Mouse (Mus musculus) granulocyte monocyte progenitor cell, adult 5-6 weeks (primary cell): ENCODE measurements around the gene Gjb5. TPM values are rescaled to one million over a fixed set of nuclear protein-coding genes. Genes with fewer than 3 reads are reported as not detected.

Source experiments
- ATAC-seq: replicated peaks from 2 replicates; pipeline ENCODE4 v1.8.0; 2016; ENCODE audit warnings: mild to moderate bottlenecking, moderate TSS enrichment, inconsistent platforms; ENCODE audit not compliant: poor library complexity, severe bottlenecking
- total RNA-seq, 2 experiments: library from RNA; stranded (forward) in 1 of 2; stranded (reverse) in 1 of 2; fragments of 200-712, 200-1000 nt in 1 of 2; fragments of >200 nt in 1 of 2; fragmentation: Nextera tagmentation in 1 of 2; gene quantifications; 2 replicates each; pipeline ENCODE4 v1.2.3; 2014 to 2017

Gene Gjb5
- not detected in 2 replicates for total RNA-seq (2014; fragmentation: Nextera tagmentation)
- not detected in 2 replicates for total RNA-seq (2017)

DNA sequence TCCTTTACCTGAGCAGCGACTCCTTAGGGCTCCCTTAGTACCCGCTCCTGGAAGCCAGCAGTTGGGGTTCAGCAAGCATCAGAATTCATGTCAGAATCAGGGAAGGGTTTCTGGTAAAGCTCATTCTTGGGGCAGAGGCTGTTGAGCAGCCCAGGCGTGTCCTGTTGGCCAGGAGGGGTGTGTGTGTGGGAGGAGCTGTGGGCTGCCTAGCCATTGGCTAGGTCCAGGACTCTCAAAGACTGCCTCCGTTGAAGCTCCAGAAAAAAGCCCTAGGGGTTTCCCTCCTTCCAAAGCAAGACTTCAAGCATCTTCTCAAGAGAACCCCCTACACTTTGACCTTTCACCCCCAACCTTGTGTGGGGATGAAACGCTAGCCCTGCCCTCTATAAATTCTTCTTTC lies at the start of gene Gjb5:
Gene Gjb5, minus strand, starts transcription at position 164 of the 400 bp plus-strand sequence.
- no peak for ATAC-seq

DNA sequence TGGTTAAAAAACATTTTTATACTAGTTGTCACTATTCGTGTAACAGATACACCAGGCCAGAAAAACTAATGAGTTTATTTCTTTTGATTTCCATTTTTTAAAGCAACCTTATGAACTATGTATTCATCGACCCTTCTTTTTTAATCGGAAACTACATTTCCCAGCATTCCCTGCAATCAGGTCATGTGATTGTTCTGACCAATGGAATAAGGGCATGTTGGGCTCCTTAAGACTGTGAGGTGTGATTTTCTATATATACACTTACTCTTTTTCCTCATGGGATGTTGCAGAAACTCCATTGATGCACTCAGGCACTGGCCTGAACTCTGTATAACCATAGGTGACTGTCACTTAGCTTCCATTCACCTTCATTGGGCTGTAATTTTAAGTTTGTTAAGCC lies 44.6 kb upstream of the Gjb5 start:
- ATAC-seq: no peak

DNA sequence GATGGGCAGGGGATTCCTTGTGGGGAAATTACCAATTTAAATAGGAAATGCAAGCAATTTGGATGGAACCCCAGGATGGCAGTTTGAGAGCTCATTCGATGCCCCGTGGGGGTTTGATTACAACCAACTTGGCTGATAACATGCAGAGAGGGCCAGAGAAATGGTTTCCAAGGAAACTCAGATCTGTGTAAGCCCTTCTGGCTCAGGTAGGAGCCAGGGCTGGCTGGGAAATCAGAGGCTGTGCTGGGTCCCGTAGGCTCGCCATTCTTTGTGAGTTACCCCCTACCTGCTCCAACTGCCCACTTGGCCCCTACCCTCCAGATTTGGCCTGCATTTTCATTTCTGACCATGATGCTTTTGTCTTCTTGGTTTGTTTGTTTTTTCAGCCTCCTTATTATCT lies 44.2 kb upstream of the Gjb5 start:
- ATAC-seq: no peak

DNA sequence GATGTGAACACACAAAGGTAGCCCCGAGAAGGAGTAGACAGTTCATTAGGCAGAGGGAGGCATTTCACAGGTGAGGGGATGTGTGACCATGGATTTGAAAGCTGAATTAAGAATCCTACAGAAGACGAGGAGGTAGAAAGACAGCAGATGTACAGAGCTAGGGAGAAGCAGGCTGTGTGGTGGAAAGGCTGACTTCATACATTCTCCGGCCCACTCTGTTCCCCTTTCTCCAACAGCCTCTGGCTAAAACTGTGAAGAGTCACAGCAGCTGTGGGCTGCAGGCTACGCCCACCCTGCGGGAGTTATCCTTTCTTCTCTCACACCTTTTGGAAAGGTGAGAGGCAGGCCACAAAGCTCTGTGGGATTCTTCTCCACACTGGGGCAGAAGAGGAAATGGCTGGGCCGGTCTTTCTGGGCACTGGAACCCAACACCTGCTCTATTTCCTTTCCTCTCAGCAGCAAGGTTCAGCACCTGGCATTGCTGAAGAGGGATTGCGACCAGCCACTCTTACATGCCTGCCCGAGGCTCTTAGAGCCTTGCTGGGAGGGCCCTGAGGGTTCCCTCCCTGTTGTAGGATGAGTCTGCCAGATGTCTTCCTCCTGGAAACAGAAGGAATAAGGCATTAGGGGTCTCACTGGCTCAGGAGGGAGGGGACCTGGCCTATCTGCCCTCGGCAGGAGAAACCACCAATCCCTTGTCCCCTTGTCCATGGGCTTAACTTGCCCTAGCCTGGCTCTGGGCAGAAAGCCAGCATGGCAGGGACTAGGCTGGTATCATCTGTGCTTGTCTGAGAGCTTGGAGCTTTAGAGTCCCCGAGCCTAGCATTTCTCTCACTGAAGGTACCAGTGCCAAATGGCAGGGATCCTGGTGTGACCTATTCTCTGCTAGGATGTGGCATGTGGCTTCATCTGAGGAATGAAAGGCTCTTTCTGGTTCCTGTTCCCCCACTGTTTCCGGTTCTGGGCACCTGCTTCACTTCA lies 42.5 kb upstream of the Gjb5 start:
- no peak for ATAC-seq

DNA sequence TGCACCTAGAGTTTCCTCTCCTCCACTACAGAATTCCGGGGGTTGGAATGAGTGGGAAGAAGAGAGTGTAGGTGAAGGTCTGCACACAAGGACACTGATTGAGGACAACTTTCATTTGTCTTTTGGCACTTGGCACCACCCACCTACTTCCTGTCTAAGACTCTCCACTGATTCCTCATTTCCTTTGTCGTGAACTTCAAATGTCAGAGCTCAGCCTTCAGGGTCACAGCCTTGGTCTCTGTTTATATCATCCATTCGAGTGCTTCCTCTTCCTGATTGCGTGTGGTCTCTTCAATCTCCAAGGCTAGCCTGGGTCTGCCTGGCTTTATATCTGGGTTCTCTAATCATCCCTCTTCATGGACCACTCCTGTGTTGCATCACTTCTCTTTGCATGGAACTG lies 37.6 kb upstream of the Gjb5 start:
- ATAC-seq: no peak

DNA sequence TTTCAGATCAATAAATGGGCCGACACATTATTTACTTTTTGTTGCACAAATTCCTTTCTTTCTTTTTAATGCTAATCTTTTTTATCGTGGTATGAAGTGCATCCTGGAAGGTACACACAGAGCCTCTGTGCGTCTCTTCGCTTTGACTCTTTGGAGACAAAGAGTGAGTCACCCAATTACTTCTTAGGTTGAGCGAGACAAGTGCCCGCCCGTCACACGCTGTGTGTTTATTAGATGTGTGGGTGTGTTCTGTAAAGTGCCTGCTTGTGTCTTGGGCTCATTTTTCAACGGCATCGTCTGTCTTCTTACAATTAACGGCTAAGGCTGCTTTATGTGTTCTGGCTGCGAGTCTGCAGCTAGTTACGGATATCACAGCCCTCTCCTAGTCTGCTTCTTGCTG lies 31.7 kb upstream of the Gjb5 start:
- no peak for ATAC-seq

DNA sequence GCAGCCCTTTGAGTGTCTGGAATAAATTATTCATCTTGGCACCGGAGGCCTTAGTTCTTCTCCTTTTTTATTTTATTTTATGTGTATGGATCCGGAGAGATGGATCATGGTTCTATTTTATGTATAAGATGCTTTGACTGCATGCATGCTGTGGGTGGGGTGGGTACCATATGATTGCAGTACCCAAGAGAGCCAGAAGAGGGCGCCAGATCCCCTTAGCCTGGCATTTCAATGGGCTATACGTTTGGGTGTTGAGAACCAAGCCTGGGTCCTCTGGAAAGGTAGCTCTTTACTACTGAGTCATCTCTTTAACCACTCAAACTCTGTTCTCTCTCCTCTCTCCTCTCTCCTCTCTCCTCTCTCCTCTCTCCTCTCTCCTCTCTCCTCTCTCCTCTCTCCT lies 19.4 kb upstream of the Gjb5 start:
- ATAC-seq: peak; percentile 48; the same call in 1 of the 2 replicates

GRCm38 (mm10) chr4:127375541-127376177 lies 17.7 kb upstream of the Gjb5 start:
- ATAC-seq: no peak

DNA sequence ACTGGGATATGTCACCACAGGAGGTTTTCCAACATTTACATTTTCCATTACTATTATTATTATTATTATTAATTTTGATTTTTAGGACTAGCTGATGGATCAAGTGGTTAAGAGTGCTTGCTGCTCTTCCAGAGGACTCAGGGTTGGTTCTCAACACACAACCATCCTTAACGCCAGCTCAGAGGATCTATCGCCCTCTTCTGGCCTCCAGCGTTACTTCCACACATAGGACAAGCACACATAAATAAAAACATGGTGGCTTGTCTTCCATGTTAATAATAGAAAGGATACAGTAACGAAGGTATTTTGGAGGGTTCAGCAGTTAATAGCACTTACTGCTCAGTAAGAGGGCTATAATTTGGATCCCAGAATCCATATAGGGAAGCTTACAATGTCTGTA lies 16.7 kb upstream of the Gjb5 start:
- ATAC-seq: no peak

DNA sequence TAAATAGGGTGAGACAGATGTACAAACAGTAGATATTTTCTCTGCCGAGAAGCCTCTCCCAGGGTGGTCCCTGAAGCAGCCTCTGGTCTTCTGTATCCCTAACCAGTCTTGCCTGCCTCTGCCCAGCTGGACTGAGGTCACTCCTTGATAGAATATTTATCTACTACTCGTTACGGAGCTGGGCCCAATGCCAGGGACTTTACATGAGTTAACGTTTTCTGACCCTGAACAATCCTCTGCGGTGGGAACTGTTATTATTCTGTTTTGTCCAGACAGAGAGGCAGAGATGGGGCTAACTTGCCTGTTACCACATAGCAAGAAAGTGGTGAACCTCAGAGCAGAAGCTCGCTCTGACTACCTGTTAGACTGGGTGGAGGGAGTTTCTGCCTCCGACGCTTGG lies 15.5 kb upstream of the Gjb5 start:
- no peak for ATAC-seq

GRCm38 (mm10) chr4:127371546-127371945 lies 13.6 kb upstream of the Gjb5 start:
- ATAC-seq: no peak

- peak; percentile 65 for ATAC-seq
Measured at GRCm38 (mm10) chr4:127370447-127370846, 12.5 kb upstream of the Gjb5 start.

DNA sequence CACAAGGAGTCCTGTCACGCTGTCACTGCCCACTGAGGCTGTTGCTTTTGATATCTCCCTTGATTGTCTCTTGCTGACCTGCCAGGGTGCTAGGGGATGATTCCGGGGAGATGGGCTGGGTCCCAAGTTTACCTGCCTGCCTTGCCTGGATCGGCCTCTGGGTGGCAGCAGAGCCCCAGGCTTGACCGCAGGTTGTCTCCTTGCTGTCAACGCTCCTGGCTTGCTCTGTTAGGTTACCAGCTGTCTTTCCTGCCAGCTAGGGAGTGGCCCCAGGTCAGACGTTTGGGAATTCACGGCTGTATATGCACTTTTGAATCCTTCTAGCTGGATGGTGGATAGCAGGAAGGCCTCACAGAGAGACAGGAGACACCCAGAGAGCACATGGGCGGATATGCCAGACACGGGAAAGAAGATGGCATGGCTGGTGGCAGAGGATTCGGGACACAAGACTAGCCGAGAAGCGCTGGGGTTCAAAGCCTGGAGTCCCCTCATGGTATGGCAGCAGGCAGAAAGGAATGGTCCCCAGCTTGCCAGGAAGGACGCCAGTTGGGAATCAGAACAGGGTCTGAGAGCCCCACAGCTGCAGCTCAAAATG lies 10.5 kb upstream of the Gjb5 start:
- ATAC-seq: peak; percentile 89

- ATAC-seq: no peak
Measured at GRCm38 (mm10) chr4:127365834-127366233, 7.9 kb upstream of the Gjb5 start.

DNA sequence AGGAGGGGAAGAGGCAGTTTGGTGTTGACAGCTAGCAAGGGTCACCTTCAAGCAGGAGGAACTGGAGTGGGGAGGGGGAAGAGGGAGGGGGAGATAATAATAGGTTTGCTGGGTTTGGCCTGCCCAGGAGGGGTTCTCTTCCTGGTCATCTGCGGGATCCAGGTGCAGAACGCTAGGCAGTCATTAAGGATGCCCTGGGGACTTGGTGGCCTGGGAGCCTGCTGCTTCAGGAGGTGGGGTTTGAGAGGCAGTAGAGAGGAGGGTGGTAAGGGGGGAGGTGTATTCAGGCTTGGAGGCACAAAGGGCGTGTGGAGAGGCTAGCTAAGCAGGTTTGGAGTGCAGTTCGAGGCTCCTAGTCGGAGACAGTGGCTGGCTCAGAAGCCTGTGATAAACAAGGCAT lies 7.5 kb upstream of the Gjb5 start:
- no peak for ATAC-seq

GRCm38 (mm10) chr4:127364431-127364830 lies 6.5 kb upstream of the Gjb5 start:
- no peak for ATAC-seq

- 0 out of 2 replicates have a peak, but pooled peaks have one; percentile 34 for ATAC-seq
Measured at GRCm38 (mm10) chr4:127363331-127363730, 5.3 kb upstream of the Gjb5 start.

- ATAC-seq: peak; percentile 38
Measured at GRCm38 (mm10) chr4:127362520-127362919, 4.5 kb upstream of the Gjb5 start.

GRCm38 (mm10) chr4:127354506-127355485 lies 3.2 kb downstream of the Gjb5 start:
- no peak for ATAC-seq

DNA sequence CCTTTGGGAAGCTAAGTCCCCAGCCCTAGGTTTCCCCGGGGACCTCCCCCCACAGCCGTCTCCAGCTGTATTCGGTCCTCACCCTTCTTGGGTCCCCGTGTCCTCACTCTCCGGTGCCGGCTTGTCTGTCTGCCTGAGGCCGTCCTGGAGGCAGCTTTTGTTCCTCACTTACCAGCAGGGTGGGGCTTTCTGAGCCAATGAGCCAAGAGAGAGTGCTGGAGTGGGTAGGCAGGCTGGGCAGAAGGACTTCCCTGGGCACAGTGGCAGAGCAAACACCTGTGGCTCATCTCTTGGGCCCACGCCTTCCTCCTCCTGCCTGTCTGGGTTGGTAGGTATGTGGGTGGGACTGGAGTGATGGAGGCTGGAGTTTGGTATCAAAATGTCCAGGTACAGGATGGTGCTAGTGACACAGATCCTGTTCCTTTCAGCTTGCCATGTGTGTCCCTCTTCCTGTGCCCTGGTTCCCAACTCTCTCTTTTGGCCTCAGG lies 4.0 kb downstream of the Gjb5 start, which contains the start of gene Gjb4:
Gene Gjb4, minus strand, starts transcription at position 131 of the 488 bp plus-strand sequence.
- no peak for ATAC-seq
